Mouse (Mus musculus): ENCODE measurements around the gene Sell. TPM values are rescaled to one million over a fixed set of nuclear protein-coding genes. Genes with fewer than 3 reads are reported as not detected.

Gene Sell
- polyA plus RNA-seq, 1 experiment, result 1.2 TPM

- no peak for DNase-seq (ENCODE audit: low spot score)
Observed at GRCm38 (mm10) chr1:164132609-164133008, 70.8 kb downstream of the Sell start.

Other genes with a start within 250 kb of the Sell start
- gene Scyl3, start 132.9 kb upstream of the Sell start, polyA plus RNA-seq (2012; rRNA removed), result 16.1 and 16.7 TPM in 2 replicates
- gene BC055324, start 67.2 kb upstream of the Sell start, polyA plus RNA-seq (2012; rRNA removed), result 1.1 and 1.6 TPM in 2 replicates
- gene Mettl18, start 67.1 kb upstream of the Sell start, polyA plus RNA-seq (2012; rRNA removed), result 5.5 and 5.9 TPM in 2 replicates
- gene Sele, start 13.7 kb upstream of the Sell start, polyA plus RNA-seq (2012; rRNA removed), result 13.6 and 18.0 TPM in 2 replicates
- gene Selp, start 53.3 kb downstream of the Sell start, polyA plus RNA-seq (2012; rRNA removed), result 5.5 and 6.8 TPM in 2 replicates
- 0.19 and 0.34 TPM in 2 replicates for gene F5, start 89.9 kb downstream of the Sell start, polyA plus RNA-seq (2012; rRNA removed)
- gene Slc19a2, start 187.1 kb downstream of the Sell start, polyA plus RNA-seq (2012; rRNA removed), result 9.3 and 9.5 TPM in 2 replicates
- gene Ccdc181, start 213.6 kb downstream of the Sell start, polyA plus RNA-seq (2012; rRNA removed), result 10.8 and 13.9 TPM in 2 replicates
- gene Nme7, start 242.1 kb downstream of the Sell start, polyA plus RNA-seq (2012; rRNA removed), result 14.1 and 14.9 TPM in 2 replicates
- gene Blzf1, start 245.5 kb downstream of the Sell start, polyA plus RNA-seq (2012; rRNA removed), result 21.2 and 23.4 TPM in 2 replicates

Data from urinary bladder, adult 2 months (tissue).